27 mouse cellular contexts compared by ENCODE assay signal in genomic region chr7:70283166-70283565, GRCm38 (mm10).
A peak's percentile ranks its signal among the peaks of the same experiment; 100 is the strongest.
DNase-seq lines count a peak whose midpoint lies in the region; ATAC-seq and TF ChIP-seq lines count a peak whose summit lies in the region.
"Had no signal": no experiment of that assay in that cellular context is flagged by ENCODE, and none has a peak within 500 bp of the region (broad histone marks: within the 10 kb centered on the region; RNA-seq: fewer than 3 reads in every experiment).

No protein-coding gene starts in this region.

- DNase-seq in heart, adult 11 months: peak; percentile 64
- no peak for DNase-seq in heart, postnatal 4 days
- peak; percentile 89 for DNase-seq in midbrain, embryonic 11.5 days (ENCODE audit: low spot score, missing footprints)
- DNase-seq in brain, embryonic 14.5 days (ENCODE audit: low read depth): peak; percentile 33
- DNase-seq in layer of hippocampus, adult 9-11 months: no peak
- DNase-seq: adrenal gland, adult 8-10 months; adrenal gland, postnatal 25 days; cerebellum, adult 18-20 months; cerebellum, adult 9-10 months; cerebellum, postnatal 14 days; forebrain, postnatal 0 days; gastrocnemius, adult 2 months; gastrocnemius, postnatal 14 days; heart, adult 18-20 months; heart, postnatal 10 days; heart, postnatal 36 days; kidney, adult 11 months had no signal

- no peak overlapping the region for H3K4me3 ChIP-seq in midbrain, embryonic 11.5 days (ENCODE audit: low read depth, low read length)
- no peak overlapping the region for H3K4me3 ChIP-seq in midbrain, embryonic 15.5 days
- H3K4me3 ChIP-seq: embryonic facial prominence, embryonic 10.5 days; embryonic facial prominence, embryonic 13.5 days; erythroblast, embryonic 14.5 days; forebrain, embryonic 13.5 days; gastrocnemius, adult 2 months; heart, embryonic 12.5 days; heart, embryonic 15.5 days; hindbrain, embryonic 15.5 days had no signal

- H3K27ac ChIP-seq in midbrain, embryonic 11.5 days (ENCODE audit: low read depth, low read length): no peak overlapping the region
- no peak overlapping the region for H3K27ac ChIP-seq in midbrain, embryonic 15.5 days
- H3K27ac ChIP-seq: embryonic facial prominence, embryonic 10.5 days; embryonic facial prominence, embryonic 13.5 days; gastrocnemius, adult 2 months; heart, embryonic 15.5 days; hindbrain, embryonic 15.5 days had no signal

- peaks cover 84% of the 10 kb centered on the region for H3K27me3 ChIP-seq in midbrain, embryonic 11.5 days (ENCODE audit: control insufficient read depth, insufficient read depth, low read length)
- peaks cover 84% of the 10 kb centered on the region for H3K27me3 ChIP-seq in midbrain, embryonic 15.5 days (replicated peaks)

- no peaks in the 10 kb centered on the region for H3K36me3 ChIP-seq in midbrain, embryonic 11.5 days (ENCODE audit: control insufficient read depth, insufficient read depth, low read length)
- no peaks in the 10 kb centered on the region for H3K36me3 ChIP-seq in midbrain, embryonic 15.5 days (replicated peaks)
- H3K36me3 ChIP-seq: embryonic facial prominence, embryonic 10.5 days; embryonic facial prominence, embryonic 13.5 days; heart, embryonic 12.5 days; heart, embryonic 15.5 days; hindbrain, embryonic 15.5 days had no signal

- no peak for TF ChIP-seq CTCF in brain, embryonic 14.5 days (IDR thresholded peaks at IDR 0.05; ENCODE audit: borderline replicate concordance, extremely low read depth, insufficient read depth, insufficient read length)

- no peak for TF ChIP-seq POLR2A in brain, embryonic 14.5 days (IDR thresholded peaks at IDR 0.05; ENCODE audit: borderline replicate concordance, extremely low read depth, insufficient read depth, insufficient read length, poor library complexity, severe bottlenecking)

- WGBS in midbrain, embryonic 11.5 days: 5% methylated on average over 4 of the region's 4 CpGs
- WGBS in midbrain, embryonic 15.5 days: 12% methylated on average over 4 of the region's 4 CpGs

- H3K4me1 ChIP-seq in midbrain, embryonic 11.5 days (ENCODE audit: control insufficient read depth, insufficient read depth, low read length): peaks cover 12% of the 10 kb centered on the region
- H3K4me1 ChIP-seq in midbrain, embryonic 15.5 days: peaks cover 22% of the 10 kb centered on the region

- H3K9me3 ChIP-seq in midbrain, embryonic 11.5 days (ENCODE audit: control insufficient read depth, low read length): no peaks in the 10 kb centered on the region
- no peaks in the 10 kb centered on the region for H3K9me3 ChIP-seq in midbrain, embryonic 15.5 days
- H3K9me3 ChIP-seq: embryonic facial prominence, embryonic 10.5 days; embryonic facial prominence, embryonic 13.5 days; forebrain, embryonic 13.5 days; heart, embryonic 12.5 days; heart, embryonic 15.5 days; hindbrain, embryonic 15.5 days had no signal

- no peak overlapping the region for H3K4me2 ChIP-seq in midbrain, embryonic 11.5 days
- no peak overlapping the region for H3K4me2 ChIP-seq in midbrain, embryonic 15.5 days
- H3K4me2 ChIP-seq: embryonic facial prominence, embryonic 13.5 days; forebrain, embryonic 13.5 days; heart, embryonic 12.5 days; heart, embryonic 15.5 days; hindbrain, embryonic 15.5 days had no signal

- no peak for ATAC-seq in midbrain, embryonic 11.5 days (ENCODE audit: low FRiP score)
- no peak for ATAC-seq in midbrain, embryonic 15.5 days (replicated peaks)
- ATAC-seq: activated CD4-positive, CD25-positive, alpha-beta regulatory T cell, adult 4 months; CD4-positive, CD25-positive, alpha-beta regulatory T cell, adult 4 months; forebrain, embryonic 13.5 days; forebrain, postnatal 0 days had no signal

- H3K9ac ChIP-seq in midbrain, embryonic 11.5 days (ENCODE audit: low read length): no peak overlapping the region
- H3K9ac ChIP-seq in midbrain, embryonic 15.5 days: no peak overlapping the region
- H3K9ac ChIP-seq: embryonic facial prominence, embryonic 13.5 days; forebrain, embryonic 13.5 days; forebrain, postnatal 0 days; heart, embryonic 12.5 days; heart, embryonic 15.5 days; hindbrain, embryonic 15.5 days had no signal

Comparison
In these comparisons a context has a peak if more than half of its experiments do, and no peak if none do; other contexts are left out.
1. DNase-seq: peak in heart, adult 11 months (single experiment), midbrain, embryonic 11.5 days (single experiment) and brain, embryonic 14.5 days (single experiment); none in heart, postnatal 4 days (single experiment) and layer of hippocampus, adult 9-11 months (single experiment).